Mouse (Mus musculus) myocyte (in vitro differentiated cells): ENCODE measurements at regions not wholly inside any gene's neighbourhood (a gene's known extent, or its start where the extent isn't known, plus 50 kb on each side); places are given as distances from the start of the nearest gene placed in this dataset.

Experiments used
- E2F4 ChIP-seq: IDR thresholded peaks from one replicate; pipeline ENCODE4 v1.6.1; 2011; ENCODE audit warnings: mild to moderate bottlenecking, control low read depth, moderate library complexity; ENCODE audit not compliant: insufficient read depth
- MAX ChIP-seq: IDR thresholded peaks from one replicate; pipeline ENCODE4 v1.6.1; 2011; ENCODE audit warnings: low read depth, mild to moderate bottlenecking, control low read depth
- MYOD1 ChIP-seq, 3 experiments: IDR thresholded peaks; one replicate each; pipeline ENCODE4 v1.6.1; 2011; ENCODE audit warnings: control low read depth in 2 of 3, low read depth in 2 of 3, mild to moderate bottlenecking in 2 of 3, moderate library complexity in 1 of 3; ENCODE audit not compliant: insufficient read length in 2 of 3, control insufficient read depth in 1 of 3
- MYOG ChIP-seq, 3 experiments: IDR thresholded peaks; one replicate each; pipeline ENCODE4 v1.6.1; 2011; ENCODE audit warnings: control low read depth in 2 of 3, low read depth in 2 of 3, mild to moderate bottlenecking in 2 of 3; ENCODE audit not compliant: insufficient read length in 2 of 3, control insufficient read depth in 1 of 3, insufficient read depth in 1 of 3
- POLR2A ChIP-seq: IDR thresholded peaks from one replicate; pipeline ENCODE4 v1.6.1; 2011; ENCODE audit warnings: low read depth, mild to moderate bottlenecking, control low read depth, moderate library complexity; ENCODE audit not compliant: insufficient read length
- POLR2AphosphoS2 ChIP-seq: IDR thresholded peaks from one replicate; pipeline ENCODE4 v1.6.1; 2011; ENCODE audit warnings: low read depth, control low read depth; ENCODE audit not compliant: insufficient read length
- REST ChIP-seq: IDR thresholded peaks from one replicate; pipeline ENCODE4 v1.6.1; 2011; ENCODE audit warnings: mild to moderate bottlenecking, control low read depth, moderate library complexity; ENCODE audit not compliant: insufficient read depth, insufficient read length
- SRF ChIP-seq: IDR thresholded peaks from one replicate; pipeline ENCODE4 v1.6.1; 2011; ENCODE audit warnings: low read depth; ENCODE audit not compliant: control insufficient read depth, insufficient read length
- TCF12 ChIP-seq: IDR thresholded peaks from one replicate; pipeline ENCODE4 v1.6.1; 2011; ENCODE audit warnings: mild to moderate bottlenecking, control low read depth; ENCODE audit not compliant: poor library complexity, insufficient read depth, severe bottlenecking
- USF1 ChIP-seq: IDR thresholded peaks from one replicate; pipeline ENCODE4 v1.6.1; 2011; ENCODE audit warnings: low read depth, mild to moderate bottlenecking, control low read depth, moderate library complexity

GRCm38 (mm10) chr4:62809048-62809447 lies 156.3 kb upstream of the Zfp618 start:
- TF ChIP-seq MAX (no peak), REST (no peak), E2F4 (no peak), POLR2A (no peak), MYOG (IDR thresholded peaks at IDR 0.05; ENCODE audit: control insufficient read depth in 1 of 3, insufficient read depth in 1 of 3, insufficient read length in 2 of 3, low read depth in 2 of 3) (no peak), TCF12 (no peak), POLR2AphosphoS2 (no peak), USF1 (no peak), SRF (no peak), MYOD1 (IDR thresholded peaks at IDR 0.05; ENCODE audit: control insufficient read depth in 1 of 3, insufficient read length in 2 of 3, low read depth in 2 of 3) (no peak)
